Mouse (Mus musculus) c-Kit-positive CD71-positive TER-119-positive erythroid progenitor cells, embryonic 14.5 days (primary cell): ENCODE data around the gene Bend4.
A peak's percentile ranks its signal among the peaks of the same experiment; 100 is the strongest.

Source experiments
- DNase-seq: peaks from one replicate; pipeline ENCODE4 v3.0.0-alpha.2; 2013; ENCODE audit warnings: low spot score

Gene Bend4

DNA sequence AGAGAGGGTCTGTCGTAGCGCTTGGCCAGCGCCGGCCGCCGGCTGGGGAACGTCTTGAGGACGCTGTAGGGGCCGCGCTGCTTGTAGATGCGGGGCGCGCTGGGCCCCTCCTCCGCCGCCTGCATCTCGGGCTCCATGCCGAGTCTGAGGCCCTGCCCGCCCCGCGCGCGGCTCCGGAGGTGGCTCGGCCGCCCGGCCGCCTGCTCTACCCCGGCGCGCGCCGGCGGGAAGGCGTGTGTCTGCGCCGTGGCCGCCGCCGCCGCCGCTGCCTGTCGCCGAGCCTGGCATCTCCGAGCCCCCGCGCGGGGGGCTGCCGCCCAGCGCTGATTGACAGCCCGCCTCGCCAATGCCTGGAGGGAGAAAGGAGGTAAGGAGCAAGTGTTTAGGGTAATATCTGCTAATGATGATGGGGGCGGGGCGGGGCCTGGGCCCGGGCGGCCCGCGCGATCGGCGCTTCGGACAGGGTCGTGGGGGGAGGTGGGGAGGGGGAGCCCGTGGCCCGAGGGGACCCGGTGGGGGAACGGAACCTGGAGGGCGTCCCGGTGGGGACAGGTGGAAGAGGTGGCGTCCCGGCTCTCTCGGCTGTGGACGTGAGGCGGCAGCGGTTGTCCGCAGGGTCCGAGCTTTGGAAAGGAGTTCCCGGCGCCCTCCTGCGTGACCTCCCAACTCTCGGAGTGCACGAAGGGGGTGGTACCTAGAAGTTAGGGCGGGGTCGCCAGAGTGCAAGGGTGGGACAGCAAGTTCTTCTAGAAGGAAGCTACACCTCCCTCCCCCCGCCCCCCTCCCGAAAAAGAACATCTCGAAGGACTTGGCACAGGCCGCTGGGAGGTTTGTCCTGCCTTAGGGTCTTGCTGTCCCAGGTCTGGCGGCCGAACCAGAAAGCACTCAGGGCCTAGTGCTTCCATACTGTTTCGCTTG, at the start of gene Bend4:
Gene Bend4 (minus strand): TSS at position 868 of the 918 bp plus-strand sequence.
- DNase-seq = peak; percentile 10

DNA sequence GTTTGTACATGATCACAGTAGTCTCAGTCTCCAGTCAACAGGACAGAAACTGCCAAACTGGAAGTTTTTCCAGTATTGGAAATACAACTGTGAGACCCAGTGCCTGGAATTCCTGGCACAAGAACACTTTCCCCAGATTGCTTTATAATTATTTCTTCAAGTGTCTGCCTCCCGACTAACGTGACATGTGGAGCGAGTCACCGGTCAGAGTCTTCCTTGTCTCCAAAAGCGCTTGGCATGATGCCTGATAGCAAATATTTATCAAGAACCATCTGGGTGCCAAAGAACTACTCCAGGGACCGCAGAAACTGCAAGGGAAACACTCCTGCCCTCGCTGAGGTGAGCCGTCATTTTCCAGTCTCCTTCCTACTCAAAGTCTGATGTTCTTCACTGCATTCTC, 45.6 kb upstream of the Bend4 start:
- no peak for DNase-seq

DNA sequence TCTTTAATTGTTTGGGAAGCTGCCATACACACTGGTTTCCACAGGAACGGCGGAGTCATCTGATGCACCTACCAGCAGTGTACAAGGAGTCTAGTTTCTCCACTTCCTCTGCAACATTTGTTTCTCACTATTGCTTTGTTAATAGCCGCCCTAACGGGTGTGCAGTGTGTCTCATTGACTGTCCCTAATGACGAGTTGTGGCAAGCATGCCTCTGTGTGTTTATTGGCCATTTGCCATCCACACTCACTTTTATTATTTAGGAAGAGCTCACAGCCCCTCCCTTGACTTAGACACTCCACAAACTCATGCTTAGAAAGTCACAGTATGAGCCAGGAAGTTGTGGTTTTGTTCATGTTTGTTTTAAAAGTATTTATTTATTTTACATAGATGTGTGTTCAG, 45.0 kb upstream of the Bend4 start:
- DNase-seq = no peak

DNA sequence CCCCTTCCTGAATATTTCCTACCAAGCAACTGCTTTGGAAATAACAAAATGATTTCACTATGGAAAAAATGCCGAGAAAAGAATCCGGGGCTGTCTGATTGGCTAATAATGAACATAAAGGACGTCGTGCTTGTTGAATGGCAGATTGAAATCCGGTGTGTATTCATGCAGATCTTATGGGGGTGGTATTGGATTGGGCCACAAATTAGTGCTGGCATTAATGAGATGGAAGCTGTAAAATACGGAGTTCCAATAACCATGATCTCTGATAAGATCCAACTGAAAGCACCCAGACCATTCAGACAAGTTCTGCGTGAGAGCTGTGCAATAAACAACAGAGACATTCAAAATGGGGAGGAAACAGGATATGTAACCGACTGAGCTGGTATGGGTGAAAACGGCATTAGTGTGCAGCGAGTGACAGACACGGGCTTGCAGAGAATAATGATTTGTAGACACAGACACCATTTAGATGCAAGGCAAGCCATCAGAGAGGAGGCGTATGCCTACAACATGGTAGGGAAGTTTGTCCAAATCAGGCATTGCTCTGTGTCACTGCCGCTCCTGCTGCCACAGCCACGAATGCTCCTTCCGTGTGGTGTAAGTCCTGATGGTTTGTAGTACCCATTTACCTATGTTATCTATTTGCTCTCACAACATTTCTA, 38.9 kb upstream of the Bend4 start:
- no peak for DNase-seq

DNA sequence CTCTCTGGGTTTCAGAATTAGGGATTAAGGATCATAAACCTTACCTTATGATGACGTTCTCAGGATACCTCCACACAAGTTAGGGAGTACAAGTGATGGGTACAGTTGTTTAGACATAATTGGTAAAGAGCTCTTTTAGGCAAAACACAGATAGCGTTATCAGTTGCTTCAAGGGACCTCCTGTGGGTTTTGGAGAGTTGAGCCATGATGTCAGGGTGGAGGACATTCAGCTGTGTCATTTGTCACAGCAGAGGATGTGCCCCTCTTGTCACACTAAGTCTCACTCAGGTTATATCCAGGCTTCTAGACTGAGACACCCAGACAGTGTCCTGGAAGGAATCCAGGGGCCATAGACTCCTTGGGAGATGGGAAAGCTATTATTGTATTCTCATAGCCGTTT, 36.8 kb upstream of the Bend4 start:
- peak; percentile 52 for DNase-seq

DNA sequence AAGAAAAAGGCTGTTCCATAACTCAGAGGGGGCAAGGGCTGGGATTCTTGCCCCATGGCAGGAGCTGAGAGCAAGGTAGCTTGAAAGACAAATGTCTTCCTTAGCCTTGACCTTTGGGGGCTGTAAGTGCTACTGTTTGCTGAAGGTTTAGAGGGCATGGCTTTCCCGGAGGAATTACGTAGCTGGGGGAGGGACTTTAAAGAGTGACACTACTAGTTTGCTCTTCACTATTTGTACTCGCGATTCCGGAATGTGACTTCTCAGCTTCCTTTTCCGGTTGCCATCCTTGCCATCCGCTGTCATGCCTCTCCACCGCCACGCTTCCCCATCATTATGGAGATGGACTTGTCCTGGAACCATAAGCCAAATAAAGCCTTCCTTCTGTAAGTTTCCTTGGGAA, 35.5 kb upstream of the Bend4 start:
- DNase-seq = peak; percentile 54

DNA sequence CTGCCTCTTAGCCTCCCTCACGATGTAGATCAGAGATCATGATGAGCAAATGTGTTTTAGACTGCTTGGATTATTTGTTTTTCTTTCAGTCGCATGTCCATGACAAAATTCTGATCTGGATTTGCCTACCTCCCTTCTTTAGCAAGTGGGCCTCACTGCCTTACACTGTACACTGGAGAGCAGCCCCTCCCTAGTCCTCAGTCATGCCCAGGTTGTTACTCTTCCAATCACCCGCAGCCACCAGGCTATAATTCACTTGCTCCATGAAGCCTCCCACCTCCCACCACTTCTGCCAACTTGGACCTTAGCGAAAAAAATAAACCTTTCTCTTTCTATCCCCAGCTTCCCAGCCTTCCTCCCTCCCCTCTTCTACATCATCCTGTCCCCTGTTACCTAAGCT, 34.2 kb upstream of the Bend4 start:
- no peak for DNase-seq

DNA sequence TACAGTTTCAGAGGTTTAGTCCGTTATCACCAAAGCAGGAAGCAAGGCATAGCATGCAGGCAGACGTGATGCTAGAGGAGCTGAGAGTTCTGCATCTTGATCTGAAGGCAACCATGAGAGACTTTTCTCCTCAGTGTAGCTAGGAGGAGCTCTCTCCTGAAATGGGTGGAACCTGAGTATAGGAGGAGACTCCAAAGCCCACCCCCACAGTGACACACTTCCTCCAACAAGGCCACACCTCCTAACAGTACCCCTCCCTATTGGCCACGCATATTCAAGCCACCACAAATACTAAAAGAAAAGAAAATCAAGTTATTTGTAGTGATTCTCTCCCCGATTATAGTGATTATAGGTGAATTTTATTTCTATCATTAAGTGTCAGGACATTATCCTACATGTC, 28.7 kb upstream of the Bend4 start:
- DNase-seq = no peak

DNA sequence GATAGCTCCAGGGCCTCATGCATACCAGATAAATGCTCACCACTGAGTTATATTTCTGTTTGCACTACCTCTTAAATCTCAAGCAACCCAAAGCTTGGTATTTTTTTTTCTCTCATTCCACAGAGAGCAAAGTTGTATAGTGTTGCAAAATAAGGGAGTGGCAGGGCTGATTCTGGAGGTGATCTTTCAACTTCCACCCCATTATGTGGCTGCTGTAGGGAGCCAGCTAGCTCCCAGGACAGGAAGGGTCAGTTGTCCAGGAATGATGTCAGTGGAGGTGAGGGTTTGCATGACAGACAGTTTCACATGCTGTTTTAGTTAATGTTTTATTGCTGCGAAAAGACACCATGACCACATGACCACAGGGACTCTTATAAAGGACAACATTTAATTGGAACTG, 26.2 kb upstream of the Bend4 start:
- no peak for DNase-seq

DNA sequence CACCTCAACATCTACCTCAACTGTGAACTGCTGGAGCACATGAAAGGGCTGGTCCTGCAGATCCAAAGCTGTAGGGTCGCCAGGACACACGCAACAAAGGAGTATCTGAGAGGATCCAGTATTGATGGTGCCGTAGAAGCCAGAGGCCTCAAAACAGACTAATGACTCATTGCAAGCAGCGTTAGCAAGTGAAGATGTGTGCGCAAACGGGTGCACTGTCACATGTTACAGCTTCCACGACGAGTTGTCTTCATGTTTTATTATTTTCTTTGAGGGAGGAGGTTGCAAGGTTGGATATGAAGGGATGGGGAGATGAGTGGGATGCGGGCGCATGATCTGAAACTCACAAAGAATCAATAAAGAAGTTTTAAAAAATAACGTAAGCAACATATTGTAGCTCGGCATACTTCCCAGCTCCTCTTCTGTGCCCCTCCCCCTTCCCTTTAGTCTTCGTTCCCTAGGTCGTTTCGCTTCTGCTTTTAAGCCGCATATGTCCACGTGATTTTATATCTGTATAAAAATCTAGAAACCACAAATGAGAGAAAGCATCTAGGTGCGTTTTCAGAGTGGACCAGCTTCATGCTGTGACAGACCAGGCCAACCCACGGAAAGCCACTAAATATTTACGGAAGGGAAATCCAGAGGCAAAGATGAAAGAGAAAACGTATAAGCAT, 22.0 kb upstream of the Bend4 start:
- no peak for DNase-seq

DNA sequence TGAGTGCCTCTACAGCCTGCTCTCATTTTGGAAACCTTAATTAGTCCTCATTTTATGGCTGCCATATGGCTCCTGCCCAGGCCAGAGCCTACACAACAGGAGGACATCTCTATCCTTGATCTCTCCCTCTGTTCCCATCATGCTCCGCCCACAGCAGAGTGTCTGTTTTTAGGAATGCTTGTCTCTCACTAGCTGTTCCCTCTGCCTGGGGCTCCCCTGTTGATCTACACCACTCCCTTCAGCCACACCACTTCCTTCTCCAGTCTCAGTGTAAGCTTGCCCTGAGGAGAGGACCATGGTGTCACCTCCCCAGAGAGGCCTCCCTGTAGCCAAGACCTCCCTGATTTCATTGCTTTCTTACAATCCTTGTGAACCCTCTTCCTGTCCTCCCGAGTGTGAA, 18.4 kb upstream of the Bend4 start:
- no peak for DNase-seq

DNA sequence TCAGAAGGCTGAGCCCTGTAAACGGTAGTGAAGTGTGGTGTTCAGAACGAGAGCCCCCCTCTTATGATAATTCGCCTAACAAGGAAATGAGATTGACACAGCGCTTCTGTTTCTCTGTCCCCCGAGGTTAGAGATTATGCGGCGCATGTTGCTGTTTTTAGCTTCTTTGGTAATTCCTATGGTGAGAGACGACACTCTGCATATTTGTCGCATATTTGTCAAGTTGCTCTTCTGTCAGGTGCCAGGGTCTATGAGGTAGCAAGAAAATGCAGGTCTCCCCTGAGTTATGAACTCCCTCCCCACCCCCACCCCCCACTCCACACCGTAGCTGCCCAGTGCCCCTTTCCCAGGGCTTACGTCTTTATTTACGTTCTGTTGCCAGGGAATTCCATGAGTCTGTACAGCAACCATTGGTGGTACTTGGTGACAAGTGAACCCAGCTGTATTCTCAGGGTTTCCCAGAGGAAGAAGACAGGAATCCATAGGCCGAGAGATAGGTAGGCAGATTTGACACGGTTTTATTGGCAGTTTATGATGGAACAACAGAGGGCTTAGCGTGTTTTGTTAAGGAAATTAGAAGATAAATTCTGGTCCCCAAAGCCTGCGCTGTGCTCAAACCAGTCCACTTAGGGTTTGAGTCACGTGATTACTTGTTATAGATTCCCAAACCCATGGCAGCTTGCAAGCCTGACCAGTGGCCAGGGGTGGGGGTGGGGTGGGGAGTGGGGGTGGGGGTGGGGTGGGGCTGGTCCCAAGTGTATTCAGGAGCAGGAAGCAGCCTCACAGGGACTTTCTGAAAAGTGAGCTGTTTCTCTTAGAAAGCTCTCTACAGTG, 16.3 kb upstream of the Bend4 start:
- DNase-seq = no peak

DNA sequence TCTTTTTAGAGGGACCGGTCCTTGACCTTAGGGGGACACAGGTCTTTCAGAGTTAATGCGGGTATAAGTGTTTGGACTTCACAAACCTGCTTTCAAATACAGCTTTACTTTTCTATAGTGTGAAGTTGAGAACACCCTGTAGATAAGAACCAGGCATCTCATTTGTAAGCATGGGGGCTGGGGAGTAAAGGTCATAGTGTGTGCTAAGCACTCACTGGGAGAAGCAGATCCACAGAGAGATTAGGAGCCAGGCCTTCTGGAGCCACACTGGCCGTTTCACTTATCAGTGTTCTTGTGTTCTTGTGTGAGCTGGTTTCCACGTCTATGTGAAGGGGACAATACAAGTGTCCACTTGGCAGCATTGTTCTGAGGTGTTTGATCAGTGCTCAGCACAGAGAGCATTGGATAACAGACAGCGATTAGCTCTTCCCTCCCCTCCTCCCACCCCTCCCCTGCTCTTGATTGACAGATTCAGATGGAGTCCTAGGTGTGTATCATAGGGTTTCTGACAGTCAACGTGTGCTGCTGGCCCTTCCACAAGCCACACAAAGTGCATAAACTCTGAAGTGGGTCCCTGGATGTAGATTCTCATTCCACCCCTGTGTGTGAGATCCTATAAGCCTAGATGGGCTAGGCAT, 14.8 kb upstream of the Bend4 start:
- DNase-seq = no peak

DNA sequence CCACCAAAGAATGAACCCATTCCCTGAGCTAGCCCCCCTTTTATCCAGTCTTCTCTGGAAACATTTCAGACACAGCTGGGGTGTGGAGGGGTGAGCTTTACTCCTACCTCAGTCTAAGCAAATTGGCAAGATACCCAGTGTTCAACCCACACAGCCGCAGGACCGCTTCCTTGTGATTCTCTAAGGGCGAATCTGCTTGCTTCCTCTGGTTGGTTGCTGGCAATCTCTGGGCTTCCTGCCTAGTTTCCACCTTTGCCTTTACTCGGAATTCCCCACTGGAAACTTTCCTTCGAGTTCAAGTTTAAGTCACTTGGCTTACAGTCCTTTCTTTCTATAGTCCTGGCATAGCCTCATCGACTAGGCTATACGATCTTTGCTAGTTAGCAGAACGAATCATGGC, 12.5 kb upstream of the Bend4 start:
- DNase-seq = no peak

DNA sequence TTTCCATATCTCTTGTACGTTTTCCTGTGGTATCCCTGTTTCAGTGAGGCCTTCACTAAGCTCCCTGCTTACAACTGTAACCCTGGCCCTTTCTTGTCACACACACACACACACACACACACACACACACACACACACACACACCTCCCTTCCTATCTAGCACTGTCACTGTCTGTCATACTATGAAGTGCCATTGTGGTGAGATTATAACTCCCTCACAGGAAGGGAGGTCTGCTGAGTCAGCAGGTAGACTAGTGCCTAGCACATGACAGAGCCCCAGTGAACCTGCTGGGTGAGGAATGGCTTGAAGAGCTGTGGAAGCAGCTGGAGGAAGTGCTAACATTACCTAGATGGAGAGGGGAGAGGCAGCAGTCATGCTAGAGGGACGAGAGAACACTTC, 9.3 kb upstream of the Bend4 start:
- peak; percentile 13 for DNase-seq

DNA sequence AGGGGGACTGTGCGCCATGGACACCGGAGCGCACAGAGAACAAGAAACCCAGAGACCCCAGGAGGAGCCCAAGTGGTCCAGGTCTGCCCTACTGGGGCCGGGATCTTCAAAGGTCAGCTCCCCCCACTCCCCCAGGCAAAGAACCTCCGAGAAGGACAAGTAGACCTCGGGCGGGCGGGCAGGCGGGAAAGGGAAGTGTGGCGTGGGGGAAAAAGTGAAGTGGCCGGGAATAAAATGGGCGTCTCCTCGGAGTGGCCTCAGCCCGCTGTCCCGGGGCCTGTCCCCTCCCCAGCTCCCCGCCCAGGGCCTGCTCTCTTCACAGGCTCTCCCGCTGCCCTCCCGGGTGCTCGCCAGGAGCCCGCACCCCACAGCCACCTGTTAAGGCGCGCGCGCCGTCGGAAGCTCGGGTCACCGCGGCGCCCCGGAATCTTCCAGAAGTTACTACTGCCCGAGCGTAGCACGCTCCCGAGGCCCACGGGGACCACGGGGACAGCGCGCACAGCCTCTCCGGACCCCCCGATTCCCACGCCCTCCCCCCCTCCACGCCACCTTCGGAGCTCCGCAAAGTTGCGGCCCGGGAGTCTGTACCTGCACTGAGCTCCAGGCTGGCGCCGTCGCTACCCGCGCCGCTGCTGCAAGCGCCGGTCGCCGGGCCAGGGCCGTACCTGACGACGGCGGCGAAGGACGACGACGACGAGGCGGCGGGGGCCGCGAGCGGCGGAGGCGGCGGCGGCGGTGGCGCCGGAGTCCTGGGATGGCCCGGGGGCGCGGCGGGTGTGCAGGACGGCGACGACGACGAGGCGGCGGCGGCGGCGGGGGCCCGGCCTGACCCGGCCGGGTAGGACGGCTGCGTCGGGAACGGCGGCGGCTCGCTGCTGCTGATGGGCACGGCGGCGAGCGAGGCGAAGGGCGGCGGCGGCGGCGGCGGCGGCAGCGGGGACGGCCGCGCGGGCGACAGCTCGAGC, 1.4 kb downstream of the Bend4 start:
- DNase-seq = no peak

DNA sequence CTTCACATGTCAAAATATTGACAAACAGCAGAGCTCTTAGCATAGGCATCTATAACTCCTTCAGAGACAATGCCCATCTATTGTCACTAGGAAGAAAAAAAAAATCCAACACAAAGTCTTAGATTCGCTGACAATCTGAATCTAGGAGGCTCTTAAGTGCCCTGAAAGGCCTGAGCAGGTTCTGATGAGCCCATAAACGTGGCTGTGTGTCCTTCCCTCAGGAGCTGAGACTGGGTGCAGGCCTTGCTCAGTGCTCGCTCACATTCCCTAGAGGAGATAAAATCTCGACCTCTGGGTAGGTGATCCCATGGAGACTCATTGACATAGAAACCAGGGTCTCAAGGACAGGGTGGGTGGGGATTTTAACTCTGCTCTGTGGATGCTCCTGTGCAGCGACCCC, 2.1 kb downstream of the Bend4 start:
- no peak for DNase-seq

DNA sequence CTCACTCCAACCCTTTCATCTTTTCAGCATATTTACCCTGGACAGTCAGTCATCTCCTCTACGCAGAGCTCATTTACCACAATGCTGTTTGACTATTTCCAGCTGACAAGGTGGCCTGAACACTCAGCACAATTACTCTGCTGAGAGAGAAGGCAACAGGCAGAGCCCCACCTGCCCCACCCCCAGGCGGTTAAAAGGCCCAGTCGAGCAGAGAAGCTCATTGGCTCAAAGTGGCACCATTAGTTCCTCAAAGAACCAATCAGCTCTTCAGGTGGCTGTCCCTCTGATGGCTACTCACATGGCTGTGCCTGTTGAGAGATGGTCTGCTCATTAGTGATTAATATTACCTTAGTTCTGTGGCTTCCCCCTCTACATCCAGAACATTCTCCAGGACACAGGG, 3.5 kb downstream of the Bend4 start:
- no peak for DNase-seq

DNA sequence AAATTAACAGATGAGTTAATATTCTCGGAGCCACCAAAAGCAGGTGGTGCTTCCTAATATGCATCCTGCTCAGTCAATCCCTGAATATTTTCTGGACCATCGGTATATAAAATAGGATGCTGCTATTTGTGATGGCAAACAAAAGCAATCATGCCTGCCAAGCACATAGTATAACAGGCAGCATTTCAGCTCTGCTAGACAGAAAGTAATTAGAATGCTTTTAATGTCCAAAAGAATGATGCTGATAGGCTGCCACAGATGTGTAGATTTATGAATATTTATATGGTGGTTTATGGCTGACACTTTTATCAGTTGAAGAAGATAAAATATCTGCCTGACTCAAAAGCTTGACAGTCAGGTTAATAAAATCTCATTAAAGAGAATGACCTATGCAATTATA, 4.1 kb downstream of the Bend4 start:
- no peak for DNase-seq

DNA sequence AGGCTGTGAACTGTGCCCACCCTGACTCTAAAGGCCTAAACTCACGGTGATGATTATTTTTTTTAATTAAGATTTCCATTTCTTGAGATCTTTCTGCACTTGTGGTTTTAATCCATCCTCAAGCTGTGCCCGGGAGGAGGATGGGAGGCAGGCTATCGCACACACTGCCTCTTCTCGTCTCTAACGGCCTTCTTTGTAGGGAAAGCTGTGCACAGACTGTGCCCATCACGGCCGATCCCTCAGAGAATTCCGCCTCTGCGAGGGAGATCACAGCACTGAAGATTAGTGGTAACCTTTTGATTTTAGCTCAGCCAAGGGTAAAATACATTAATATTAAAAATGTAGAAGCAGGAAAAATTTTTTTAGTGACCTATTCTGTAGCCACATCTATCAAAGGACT, 4.8 kb downstream of the Bend4 start:
- no peak for DNase-seq
